Mouse (Mus musculus) lung, postnatal 0 days (tissue): ENCODE measurements around the gene Hoxa4. TPM values are rescaled to one million over a fixed set of nuclear protein-coding genes. Genes with fewer than 3 reads are reported as not detected.

Experiments used
- ATAC-seq: fragments of 200-750 bp; cut with Nextera tagmentation; 2 replicates; pipeline ENCODE4 v1.8.0; 2017; ENCODE audit warnings: moderate library complexity
- DNase-seq: peaks from one replicate; pipeline ENCODE4 v3.0.0-alpha.2; 2016; ENCODE audit warnings: low spot score
- H3K27ac ChIP-seq: fragments of 300-500 bp; sonication (generic); 2 replicates; pipeline ENCODE4 v1.5.1; 2014; ENCODE audit warnings: antibody characterized with exemption, mild to moderate bottlenecking, low read length, mixed read lengths
- H3K27me3 ChIP-seq: fragments of 300-500 bp; sonication (generic); replicated peaks from 2 replicates; pipeline ENCODE4 v1.6.1; 2014; ENCODE audit warnings: low read length, mixed read lengths; ENCODE audit not compliant: insufficient read depth
- H3K36me3 ChIP-seq: fragments of 300-500 bp; sonication (generic); 2 replicates; pipeline ENCODE4 v1.6.1; 2014; ENCODE audit warnings: low read length, mixed read lengths; ENCODE audit not compliant: insufficient read depth
- H3K4me1 ChIP-seq: fragments of 300-500 bp; sonication (generic); 2 replicates; pipeline ENCODE4 v1.6.1; 2014; ENCODE audit warnings: antibody characterized with exemption, low read depth, low read length, mixed read lengths; ENCODE audit not compliant: insufficient read depth
- H3K4me2 ChIP-seq: fragments of 300-500 bp; sonication (generic); replicated peaks from 2 replicates; pipeline ENCODE4 v1.6.1; 2014; ENCODE audit warnings: low read depth, mild to moderate bottlenecking, low read length, moderate library complexity, mixed read lengths
- H3K4me3 ChIP-seq: fragments of 300-500 bp; sonication (generic); 2 replicates; pipeline ENCODE4 v1.5.1; 2014; ENCODE audit warnings: low read depth, low read length
- H3K9ac ChIP-seq: fragments of 300-500 bp; sonication (generic); replicated peaks from 2 replicates; pipeline ENCODE4 v1.6.1; 2014; ENCODE audit warnings: low read depth, mild to moderate bottlenecking
- H3K9me3 ChIP-seq: fragments of 300-500 bp; sonication (generic); 2 replicates; pipeline ENCODE4 v1.6.1; 2016; ENCODE audit warnings: low read length, mixed read lengths
- CTCF ChIP-seq: IDR thresholded peaks from 2 replicates; pipeline ENCODE4 v1.5.1; 2016; ENCODE audit warnings: antibody characterized with exemption, mild to moderate bottlenecking
- EP300 ChIP-seq: IDR thresholded peaks from 2 replicates; pipeline ENCODE4 v1.6.1; 2016; ENCODE audit warnings: antibody characterized with exemption, mild to moderate bottlenecking, control low read depth
- WGBS: fragments of 180-500 bp; shearing (Covaris S2); extraction: QIAGEN DNeasy Blood & Tissue Kit; methylation state at CpG from one replicate; pipeline ENCODE4 v1.1.7; 2014; 5-methylcytosine and 5-hydroxymethylcytosine counted together
- polyA plus RNA-seq: library from polyadenylated mRNA; unstranded; fragments of >200 nt; fragmentation: Nextera tagmentation; extraction: Ambion mirVana; gene quantifications from 2 replicates; pipeline ENCODE4 v1.2.1, GENCODE M21; 2015

Hoxa4 gene
- polyA plus RNA-seq, 1 experiment from 2014 or later = 3.9 TPM

DNA sequence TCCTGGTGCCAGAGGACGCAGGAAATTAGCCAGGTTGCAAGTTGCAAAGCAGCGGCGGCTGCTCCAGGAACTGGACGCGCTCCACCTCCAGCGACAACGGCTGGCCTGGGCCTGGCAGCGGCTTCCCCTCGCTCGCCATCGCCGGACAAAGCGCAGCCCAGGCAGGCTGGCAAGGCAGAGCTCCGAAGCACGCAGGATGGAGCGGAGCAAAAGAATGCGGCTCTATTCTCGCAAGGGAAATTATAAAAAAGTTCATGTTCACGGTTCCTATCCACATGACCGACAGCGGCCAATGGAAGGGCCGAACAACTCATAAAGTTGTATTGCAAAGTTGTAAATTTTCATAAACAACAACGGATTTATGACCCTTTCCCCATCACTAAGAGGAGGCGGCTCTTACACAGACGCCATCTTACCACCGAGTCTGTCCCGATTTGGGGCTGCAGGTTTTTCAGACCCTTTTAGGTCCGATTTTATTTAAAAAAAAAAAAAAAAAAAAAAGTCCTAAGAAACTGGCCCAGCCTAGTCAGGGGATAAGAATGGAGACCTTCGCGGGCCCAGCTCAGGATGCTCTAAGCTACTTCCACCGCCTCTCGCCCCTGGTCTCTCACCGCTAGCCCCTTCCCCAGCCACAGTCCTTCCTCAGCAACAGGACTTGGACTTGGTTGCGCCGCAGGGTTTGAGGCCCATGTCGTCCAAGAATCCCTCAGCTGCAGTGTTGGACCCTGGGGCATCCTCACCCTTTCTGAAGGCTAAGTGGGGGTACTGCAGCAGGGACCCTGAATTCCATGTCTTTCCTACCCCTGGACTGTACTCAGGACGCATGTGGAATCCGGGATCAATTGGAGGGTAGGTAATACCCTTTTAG lies 21.8 kb upstream of the Hoxa4 start, which contains the start of the genes Hoxa3 and Gm28308:
Gene Hoxa3 (minus strand): TSS at position 218 of the 868 bp plus-strand sequence.
Gene Gm28308 (minus strand): TSS at position 221 of the 868 bp plus-strand sequence.
- Histone ChIP-seq H3K27ac (peak within 1 kb of the TSS; percentile 76), H3K4me2 (peak within 1 kb of the TSS; percentile 61), H3K27me3 (peaks cover 73% of the 10 kb centered on the region), H3K36me3 (no peaks in the 10 kb centered on the region), H3K9me3 (no peaks in the 10 kb centered on the region), H3K4me1 (peaks cover 13% of the 10 kb centered on the region), H3K4me3 (peak within 1 kb of the TSS; percentile 48), H3K9ac (0 out of 2 replicates have a peak within 1 kb of the TSS, but pooled peaks have one; percentile 32)
- TF ChIP-seq CTCF (no peak), EP300 (no peak)
- 8% methylated on average over 38 of the region's 38 CpGs for WGBS
- ATAC-seq = peak; percentile 23
- DNase-seq = peak; percentile 80

DNA sequence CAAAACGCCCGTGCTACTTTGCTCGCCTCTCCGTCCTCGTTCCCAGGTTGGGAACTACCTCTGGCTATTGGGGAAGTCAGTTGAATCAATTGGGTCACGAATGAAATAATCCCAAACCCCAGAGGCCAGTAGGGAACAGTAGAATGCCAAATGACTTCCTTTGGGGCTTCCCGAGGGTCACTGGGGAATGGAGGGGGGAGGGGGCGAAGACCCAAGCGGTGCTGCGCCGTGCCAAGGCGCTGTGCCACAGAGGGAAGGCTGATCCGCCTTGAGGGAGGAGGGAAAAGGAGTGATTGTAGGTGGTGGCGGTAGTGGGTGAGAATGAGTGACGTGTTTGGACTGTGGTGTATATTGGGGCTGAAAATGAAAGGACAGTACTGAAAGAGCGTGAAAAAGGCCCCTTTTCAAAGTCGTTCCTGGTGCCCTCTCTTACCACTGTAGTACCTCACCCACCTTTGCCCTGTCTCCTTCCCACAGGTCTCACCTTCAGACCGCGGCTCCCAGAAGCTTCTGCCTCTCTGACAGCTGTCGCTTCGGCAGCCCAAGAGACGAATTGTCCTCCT lies 21.1 kb upstream of the Hoxa4 start:
- Histone ChIP-seq H3K9ac (0 out of 2 replicates have a peak overlapping the region, but pooled peaks have one; percentile 32), H3K4me2 (peak overlapping the region; percentile 61), H3K27ac (peak overlapping the region; percentile 76)

DNA sequence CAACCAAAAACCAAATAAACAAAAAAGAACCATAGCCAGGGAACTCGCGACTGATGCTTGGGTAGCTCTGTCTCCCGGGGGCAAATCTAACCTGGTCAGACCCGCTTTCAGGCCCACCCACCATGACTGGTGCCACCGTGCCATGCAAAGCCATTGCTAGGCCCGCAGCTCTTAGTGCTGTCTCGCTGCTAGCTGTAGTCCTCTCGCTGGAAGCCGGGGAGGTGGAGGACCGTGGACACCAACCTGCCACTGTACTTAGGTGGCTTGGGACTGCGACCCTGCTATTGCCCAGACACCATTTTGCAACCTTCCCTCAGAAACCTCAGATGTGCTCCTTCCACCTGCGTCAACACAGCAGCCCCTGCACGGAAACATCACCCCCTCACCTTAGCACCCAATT lies 20.4 kb upstream of the Hoxa4 start:
- ATAC-seq (no peak), DNase-seq (no peak)
- no peak overlapping the region for H3K9ac ChIP-seq
- H3K27me3 ChIP-seq = peaks cover 72% of the 10 kb centered on the region
- 10% methylated on average over 13 of the region's 13 CpGs for WGBS
- H3K4me1 ChIP-seq = peaks cover 6% of the 10 kb centered on the region
- H3K27ac ChIP-seq = peak overlapping the region; percentile 76; the same call in 1 of the 2 replicates
- TF ChIP-seq CTCF = no peak
- TF ChIP-seq EP300 = no peak
- H3K4me3 ChIP-seq = peak overlapping the region; percentile 48
- H3K9me3 ChIP-seq = no peaks in the 10 kb centered on the region
- H3K36me3 ChIP-seq = no peaks in the 10 kb centered on the region
- peak overlapping the region; percentile 61 for H3K4me2 ChIP-seq

More for the DNA sequence above, 21.1 kb upstream of the Hoxa4 start:
- peaks cover 72% of the 10 kb centered on the region for H3K27me3 ChIP-seq
- ATAC-seq (0 out of 2 replicates have a peak, but pooled peaks have one; percentile 10), DNase-seq (no peak)
- 5% methylated on average over 21 of the region's 22 CpGs for WGBS
- no peaks in the 10 kb centered on the region for H3K9me3 ChIP-seq
- peaks cover 11% of the 10 kb centered on the region for H3K4me1 ChIP-seq
- peak overlapping the region; percentile 48 for H3K4me3 ChIP-seq
- TF ChIP-seq EP300 = no peak
- TF ChIP-seq CTCF = 0 out of 2 replicates have a peak, but pooled peaks have one; percentile 9
- H3K36me3 ChIP-seq = no peaks in the 10 kb centered on the region

DNA sequence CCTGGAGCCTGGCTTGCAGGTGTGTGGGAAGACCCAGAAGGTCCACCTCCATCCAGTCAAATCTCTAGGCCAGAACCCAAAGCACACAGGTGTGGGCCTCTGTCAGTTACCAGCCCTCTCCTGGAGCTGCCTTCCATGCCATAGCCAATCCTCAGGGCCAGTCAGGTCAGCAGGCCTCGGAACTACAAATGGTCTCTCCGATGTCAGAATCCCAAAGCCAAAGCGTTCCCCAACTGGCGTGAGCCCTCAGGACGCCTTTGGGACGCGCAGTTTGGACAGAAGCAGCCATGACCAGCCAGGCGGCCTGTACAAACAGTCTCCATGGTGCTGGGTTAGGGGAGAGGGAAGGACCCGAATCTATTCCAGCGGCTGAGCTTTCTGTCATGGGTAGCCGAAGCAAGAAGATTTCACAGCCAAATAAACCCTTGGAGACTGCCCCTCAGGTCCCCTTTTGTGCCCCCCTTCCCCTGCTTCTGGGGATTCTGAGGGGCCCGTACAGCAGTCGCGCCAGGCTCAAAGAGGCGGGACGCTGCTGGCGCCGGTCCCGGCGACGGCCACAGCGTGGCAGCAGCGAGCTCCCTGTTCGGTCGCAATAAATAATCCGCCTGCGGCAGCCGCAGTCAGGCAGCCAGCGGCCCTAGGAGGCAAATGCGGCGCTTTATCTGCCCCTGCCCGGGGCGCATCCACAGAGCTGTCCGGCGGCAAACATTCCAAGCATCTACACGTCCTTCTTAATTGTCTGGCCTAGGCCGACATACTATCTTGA lies 19.8 kb upstream of the Hoxa4 start:
- Histone ChIP-seq H3K4me1 (peaks cover 3% of the 10 kb centered on the region; the same call in 1 of the 2 replicates), H3K4me3 (peak overlapping the region; percentile 48), H3K4me2 (peak overlapping the region; percentile 61), H3K9me3 (no peaks in the 10 kb centered on the region), H3K27ac (no peak overlapping the region), H3K9ac (no peak overlapping the region), H3K36me3 (no peaks in the 10 kb centered on the region), H3K27me3 (peaks cover 73% of the 10 kb centered on the region)
- ATAC-seq = peak; percentile 74
- TF ChIP-seq EP300 (no peak), CTCF (peak; percentile 83)
- peak; percentile 87 for DNase-seq
- 3% methylated on average over 37 of the region's 37 CpGs for WGBS

DNA sequence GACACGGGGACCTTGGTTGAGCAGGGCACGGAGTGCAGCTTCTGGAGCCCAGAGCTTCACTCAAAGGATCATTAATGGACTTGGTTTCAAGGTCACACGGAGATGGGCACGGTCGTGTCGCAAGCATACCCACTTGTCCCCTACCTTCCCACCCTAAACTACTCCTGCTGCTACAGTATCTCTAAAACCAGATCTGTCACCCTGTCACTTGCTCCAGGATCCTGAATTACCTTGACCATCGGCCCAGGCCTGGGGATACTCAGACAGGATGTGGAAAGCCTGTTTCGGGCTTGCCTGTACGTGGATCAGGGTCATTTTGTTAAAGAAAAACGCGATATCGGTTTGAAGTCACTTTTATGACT lies 18.1 kb upstream of the Hoxa4 start:
- H3K27me3 ChIP-seq = peaks cover 62% of the 10 kb centered on the region
- H3K9ac ChIP-seq = no peak overlapping the region

More for the DNA sequence above, 18.1 kb upstream of the Hoxa4 start:
- no peak for TF ChIP-seq CTCF
- TF ChIP-seq EP300 = no peak
- ATAC-seq = no peak
- no peaks in the 10 kb centered on the region for H3K9me3 ChIP-seq
- H3K27ac ChIP-seq = no peak overlapping the region
- peak overlapping the region; percentile 40 for H3K4me3 ChIP-seq
- H3K4me2 ChIP-seq = peak overlapping the region; percentile 75
- H3K4me1 ChIP-seq = peaks cover 3% of the 10 kb centered on the region; the same call in 1 of the 2 replicates
- 44% methylated on average over 12 of the region's 12 CpGs for WGBS
- no peak for DNase-seq
- H3K36me3 ChIP-seq = no peaks in the 10 kb centered on the region
